Mouse (Mus musculus): ENCODE measurements around the gene Cpa4. TPM values are rescaled to one million over a fixed set of nuclear protein-coding genes. Genes with fewer than 3 reads are reported as not detected.

Cpa4 gene
- total RNA-seq, 2 experiments from 2014 or later = not detected

- DNase-seq (ENCODE audit: extremely low spot score in 1 of 2, low spot score in 1 of 2) = peak in 1 of 2 experiments; percentile 40
Observed at GRCm38 (mm10) chr6:30551644-30552580, 16.3 kb upstream of the Cpa4 start.

- DNase-seq (ENCODE audit: extremely low spot score in 1 of 2, low spot score in 1 of 2) = no peak
Observed at GRCm38 (mm10) chr6:30552628-30553027, 15.5 kb upstream of the Cpa4 start.

- no peak for DNase-seq (ENCODE audit: extremely low spot score in 1 of 2, low spot score in 1 of 2)
Observed at GRCm38 (mm10) chr6:30553381-30554010, 14.7 kb upstream of the Cpa4 start.

GRCm38 (mm10) chr6:30554092-30554491 is 14.1 kb upstream of the Cpa4 start:
- no peak for DNase-seq (ENCODE audit: extremely low spot score in 1 of 2, low spot score in 1 of 2)

- DNase-seq (ENCODE audit: extremely low spot score in 1 of 2, low spot score in 1 of 2) = no peak
Observed at GRCm38 (mm10) chr6:30554621-30555170, 13.5 kb upstream of the Cpa4 start.

GRCm38 (mm10) chr6:30556080-30556479 is 12.1 kb upstream of the Cpa4 start:
- no peak for DNase-seq (ENCODE audit: extremely low spot score in 1 of 2, low spot score in 1 of 2)

- DNase-seq (ENCODE audit: extremely low spot score in 1 of 2, low spot score in 1 of 2) = no peak
Observed at GRCm38 (mm10) chr6:30559726-30560125, 8.4 kb upstream of the Cpa4 start.

GRCm38 (mm10) chr6:30562132-30562531 is 6.0 kb upstream of the Cpa4 start:
- DNase-seq (ENCODE audit: extremely low spot score in 1 of 2, low spot score in 1 of 2) = no peak

GRCm38 (mm10) chr6:30563575-30563974 is 4.6 kb upstream of the Cpa4 start:
- DNase-seq (ENCODE audit: extremely low spot score in 1 of 2, low spot score in 1 of 2) = no peak

GRCm38 (mm10) chr6:30564051-30564450 is 4.1 kb upstream of the Cpa4 start:
- DNase-seq (ENCODE audit: extremely low spot score in 1 of 2, low spot score in 1 of 2) = no peak

GRCm38 (mm10) chr6:30569331-30569730 is 1.2 kb downstream of the Cpa4 start:
- DNase-seq (ENCODE audit: extremely low spot score in 1 of 2, low spot score in 1 of 2) = no peak

- DNase-seq (ENCODE audit: extremely low spot score in 1 of 2, low spot score in 1 of 2) = no peak
Observed at GRCm38 (mm10) chr6:30570012-30570411, 1.8 kb downstream of the Cpa4 start.

GRCm38 (mm10) chr6:30572456-30573311 is 4.5 kb downstream of the Cpa4 start:
- peak; percentile 24 to 32 for DNase-seq (ENCODE audit: extremely low spot score in 1 of 2, low spot score in 1 of 2)

- no peak for DNase-seq (ENCODE audit: extremely low spot score in 1 of 2, low spot score in 1 of 2)
Observed at GRCm38 (mm10) chr6:30573380-30573779, 5.2 kb downstream of the Cpa4 start.

- DNase-seq (ENCODE audit: extremely low spot score in 1 of 2, low spot score in 1 of 2) = no peak
Observed at GRCm38 (mm10) chr6:30574945-30575344, 6.8 kb downstream of the Cpa4 start.

GRCm38 (mm10) chr6:30576477-30577203 is 8.5 kb downstream of the Cpa4 start:
- no peak for DNase-seq (ENCODE audit: extremely low spot score in 1 of 2, low spot score in 1 of 2)

GRCm38 (mm10) chr6:30579961-30580840 is 12.0 kb downstream of the Cpa4 start:
- DNase-seq (ENCODE audit: extremely low spot score in 1 of 2, low spot score in 1 of 2) = no peak

GRCm38 (mm10) chr6:30580841-30581176 is 12.6 kb downstream of the Cpa4 start:
- no peak for DNase-seq (ENCODE audit: extremely low spot score in 1 of 2, low spot score in 1 of 2)

- DNase-seq (ENCODE audit: extremely low spot score in 1 of 2, low spot score in 1 of 2) = no peak
Observed at GRCm38 (mm10) chr6:30586886-30587442, 18.8 kb downstream of the Cpa4 start.
